Mouse (Mus musculus): ENCODE data around the gene Txn1.

The Txn1 gene

GRCm38 (mm10) chr4:57942892-57943291 is 13.3 kb downstream of the Txn1 start:
- DNase-seq (ENCODE audit: low spot score in 2 of 2): no peak

- no peak for DNase-seq (ENCODE audit: low spot score in 2 of 2)
These were observed 15.6 kb downstream of the Txn1 start for GRCm38 (mm10) chr4:57940631-57941030.

- DNase-seq (ENCODE audit: low spot score in 2 of 2): no peak
These were observed 18.9 kb downstream of the Txn1 start for GRCm38 (mm10) chr4:57937292-57937691.

- no peak for DNase-seq (ENCODE audit: low spot score in 2 of 2)
These were observed 22.0 kb downstream of the Txn1 start for GRCm38 (mm10) chr4:57934181-57934580.

GRCm38 (mm10) chr4:57930559-57931170 is 25.5 kb downstream of the Txn1 start:
- no peak for DNase-seq (ENCODE audit: low spot score in 2 of 2)

GRCm38 (mm10) chr4:57927464-57928205 is 28.6 kb downstream of the Txn1 start:
- no peak for DNase-seq (ENCODE audit: low spot score in 2 of 2)

- no peak for DNase-seq (ENCODE audit: low spot score in 2 of 2)
These were observed 31.6 kb downstream of the Txn1 start for GRCm38 (mm10) chr4:57924556-57925071.

GRCm38 (mm10) chr4:57922171-57922570 is 34.0 kb downstream of the Txn1 start:
- DNase-seq (ENCODE audit: low spot score in 2 of 2): no peak

GRCm38 (mm10) chr4:57920522-57920921 is 35.7 kb downstream of the Txn1 start:
- no peak for DNase-seq (ENCODE audit: low spot score in 2 of 2)

- DNase-seq (ENCODE audit: low spot score in 2 of 2): no peak
These were observed 36.5 kb downstream of the Txn1 start for GRCm38 (mm10) chr4:57919494-57920423.

GRCm38 (mm10) chr4:57916711-57917110 is 39.5 kb downstream of the Txn1 start:
- DNase-seq (ENCODE audit: low spot score in 2 of 2): no peak

- no peak for DNase-seq (ENCODE audit: low spot score in 2 of 2)
These were observed 40.0 kb downstream of the Txn1 start, which contains the start of gene D630039A03Rik for GRCm38 (mm10) chr4:57916201-57916661. Gene D630039A03Rik (minus strand): TSS chr4:57916297.

GRCm38 (mm10) chr4:57915216-57915965 is 40.8 kb downstream of the Txn1 start:
- peak in 1 of 2 experiments; percentile 10 for DNase-seq (ENCODE audit: low spot score in 2 of 2)

- no peak for DNase-seq (ENCODE audit: low spot score in 2 of 2)
These were observed 41.7 kb downstream of the Txn1 start for GRCm38 (mm10) chr4:57914193-57915190.

GRCm38 (mm10) chr4:57913021-57913420 is 43.2 kb downstream of the Txn1 start:
- DNase-seq (ENCODE audit: low spot score in 2 of 2): no peak

GRCm38 (mm10) chr4:57908860-57909259 is 47.4 kb downstream of the Txn1 start:
- no peak for DNase-seq (ENCODE audit: low spot score in 2 of 2)

GRCm38 (mm10) chr4:57906708-57907107 is 49.5 kb downstream of the Txn1 start:
- no peak for DNase-seq (ENCODE audit: low spot score in 2 of 2)

GRCm38 (mm10) chr4:57904638-57905037 is 51.6 kb downstream of the Txn1 start:
- no peak for DNase-seq (ENCODE audit: low spot score in 2 of 2)

GRCm38 (mm10) chr4:57904211-57904610 is 52.0 kb downstream of the Txn1 start:
- peak; percentile 20 to 60 for DNase-seq (ENCODE audit: low spot score in 2 of 2)

GRCm38 (mm10) chr4:57902619-57903018 is 53.6 kb downstream of the Txn1 start:
- DNase-seq (ENCODE audit: low spot score in 2 of 2): no peak
